Mouse (Mus musculus) hindbrain, embryonic 14.5 days (tissue): Measurements from ENCODE around the gene Hpse2. TPM values are rescaled to one million over a fixed set of nuclear protein-coding genes. Genes with fewer than 3 reads are reported as not detected.

Experiments
- ATAC-seq: fragments of 200-750 bp; cut with Nextera tagmentation; 2 replicates; pipeline ENCODE4 v1.8.0; 2017; ENCODE audit warnings: moderate number of reproducible peaks, mild to moderate bottlenecking, moderate TSS enrichment, moderate library complexity; ENCODE audit not compliant: low FRiP score
- DNase-seq: peaks from one replicate; pipeline ENCODE4 v3.0.0-alpha.2; 2015; ENCODE audit warnings: low spot score
- H3K27ac ChIP-seq: fragments of 300-500 bp; sonication (generic); 2 replicates; pipeline ENCODE4 v1.5.1; 2014; ENCODE audit warnings: mild to moderate bottlenecking, moderate library complexity
- H3K27me3 ChIP-seq: fragments of 300-500 bp; sonication (generic); 2 replicates; pipeline ENCODE4 v1.6.1; 2014; ENCODE audit warnings: mild to moderate bottlenecking, low read length, mixed read lengths; ENCODE audit not compliant: control insufficient read depth, insufficient read depth
- H3K36me3 ChIP-seq: fragments of 300-500 bp; sonication (generic); replicated peaks from 2 replicates; pipeline ENCODE4 v1.6.1; 2014; ENCODE audit not compliant: control insufficient read depth, insufficient read depth
- H3K4me1 ChIP-seq: fragments of 300-500 bp; sonication (generic); replicated peaks from 2 replicates; pipeline ENCODE4 v1.6.1; 2014; ENCODE audit warnings: antibody characterized with exemption, low read length, mixed read lengths; ENCODE audit not compliant: control insufficient read depth, insufficient read depth
- H3K4me2 ChIP-seq: fragments of 300-500 bp; sonication (generic); replicated peaks from 2 replicates; pipeline ENCODE4 v1.6.1; 2014; ENCODE audit warnings: mild to moderate bottlenecking, moderate library complexity
- H3K4me3 ChIP-seq: fragments of 300-500 bp; sonication (generic); replicated peaks from 2 replicates; pipeline ENCODE4 v1.5.1; 2014; ENCODE audit warnings: mild to moderate bottlenecking, low read length
- H3K9ac ChIP-seq: fragments of 300-500 bp; sonication (generic); 2 replicates; pipeline ENCODE4 v1.6.1; 2014
- H3K9me3 ChIP-seq: fragments of 300-500 bp; sonication (generic); 2 replicates; pipeline ENCODE4 v1.6.1; 2016; ENCODE audit warnings: low read length; ENCODE audit not compliant: control insufficient read depth
- WGBS: fragments of 180-500 bp; shearing (Covaris S2); extraction: QIAGEN DNeasy Blood & Tissue Kit; methylation state at CpG from one replicate; pipeline ENCODE4 v1.1.7; 2014; 5-methylcytosine and 5-hydroxymethylcytosine counted together
- polyA plus RNA-seq: library from polyadenylated mRNA; unstranded; fragments of >200 nt; fragmentation: Nextera tagmentation; extraction: Ambion mirVana; gene quantifications from 2 replicates; pipeline ENCODE4 v1.2.1, GENCODE M21; 2014

Hpse2 gene
- polyA plus RNA-seq, 1 experiment from 2014 or later: not detected

DNA sequence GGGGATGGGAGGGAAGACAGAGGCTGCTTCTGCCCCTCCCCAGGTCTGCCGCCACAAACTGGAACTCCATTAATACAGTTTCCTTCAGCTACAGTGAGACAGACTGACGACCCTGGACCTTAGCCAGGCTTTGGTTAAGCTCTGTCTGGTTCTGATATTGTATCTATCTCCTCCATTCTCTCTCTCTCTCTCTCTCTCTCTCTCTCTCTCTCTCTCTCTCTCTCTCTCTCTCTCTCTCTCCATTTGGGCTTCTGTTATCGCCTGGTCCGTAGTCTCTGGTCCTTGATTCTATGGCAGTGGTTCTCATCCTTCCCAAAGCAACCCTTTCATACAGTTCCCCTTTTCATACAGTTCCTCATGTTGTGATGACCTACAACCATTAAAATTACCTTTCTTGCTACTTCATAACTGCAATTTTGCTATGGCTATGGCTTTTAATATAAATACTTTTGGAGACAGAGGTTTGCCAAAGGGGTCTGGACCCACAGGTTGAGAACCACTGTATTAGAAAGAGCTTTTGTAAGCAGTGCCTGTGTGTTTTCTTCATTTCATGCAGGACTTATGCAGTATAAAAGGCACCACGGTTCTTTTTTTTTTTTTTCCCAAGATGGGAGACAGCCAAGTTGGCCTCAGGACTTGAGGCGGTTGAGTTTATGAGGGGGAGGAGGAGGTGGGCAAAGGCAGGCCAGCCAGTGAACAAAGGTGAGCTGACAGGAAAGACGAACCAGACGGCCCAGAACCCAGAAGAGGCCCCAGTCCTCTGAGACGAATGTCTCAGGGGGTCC lies 642.9 kb downstream of the Hpse2 start:
- 66% methylated on average over 9 of the region's 9 CpGs for WGBS
- Histone ChIP-seq H3K4me3 (no peak overlapping the region), H3K4me2 (no peak overlapping the region), H3K36me3 (no peaks in the 10 kb centered on the region), H3K27me3 (no peaks in the 10 kb centered on the region), H3K9ac (no peak overlapping the region), H3K9me3 (no peaks in the 10 kb centered on the region), H3K27ac (no peak overlapping the region), H3K4me1 (peaks cover 13% of the 10 kb centered on the region; the same call in 1 of the 2 replicates)
- ATAC-seq: no peak
- DNase-seq: no peak

- no peaks in the 10 kb centered on the region for H3K36me3 ChIP-seq
- no peak overlapping the region for H3K27ac ChIP-seq
- ATAC-seq: peak; percentile 80
- no peaks in the 10 kb centered on the region for H3K27me3 ChIP-seq
- H3K4me1 ChIP-seq: peaks cover 13% of the 10 kb centered on the region; the same call in 1 of the 2 replicates
- no peak overlapping the region for H3K9ac ChIP-seq
- no peak overlapping the region for H3K4me2 ChIP-seq
- no peaks in the 10 kb centered on the region for H3K9me3 ChIP-seq
- no peak overlapping the region for H3K4me3 ChIP-seq
- WGBS: 23% methylated on average over 4 of the region's 4 CpGs
- peak; percentile 68 for DNase-seq
Measured at GRCm38 (mm10) chr19:42744162-42744586, 644.0 kb downstream of the Hpse2 start.

- Histone ChIP-seq H3K27me3 (no peaks in the 10 kb centered on the region), H3K9ac (0 out of 2 replicates have a peak overlapping the region, but pooled peaks have one; percentile 39), H3K4me2 (peak overlapping the region; percentile 27), H3K27ac (no peak overlapping the region), H3K36me3 (no peaks in the 10 kb centered on the region), H3K4me1 (peaks cover 13% of the 10 kb centered on the region; the same call in 1 of the 2 replicates), H3K9me3 (no peaks in the 10 kb centered on the region), H3K4me3 (no peak overlapping the region)
- WGBS: 24% methylated on average over 16 of the region's 16 CpGs
- DNase-seq (no peak), ATAC-seq (peak; percentile 38; the same call in 1 of the 2 replicates)
Measured at GRCm38 (mm10) chr19:42743261-42743660, 644.9 kb downstream of the Hpse2 start.

- no peaks in the 10 kb centered on the region for H3K27me3 ChIP-seq
- no peak overlapping the region for H3K27ac ChIP-seq
- H3K9me3 ChIP-seq: no peaks in the 10 kb centered on the region
- DNase-seq (no peak), ATAC-seq (no peak)
- 83% methylated on average over 14 of the region's 14 CpGs for WGBS
- H3K36me3 ChIP-seq: no peaks in the 10 kb centered on the region
- no peak overlapping the region for H3K9ac ChIP-seq
- no peak overlapping the region for H3K4me2 ChIP-seq
- H3K4me3 ChIP-seq: no peak overlapping the region
- H3K4me1 ChIP-seq: peaks cover 13% of the 10 kb centered on the region; the same call in 1 of the 2 replicates
Measured at GRCm38 (mm10) chr19:42741884-42742283, 646.3 kb downstream of the Hpse2 start.

DNA sequence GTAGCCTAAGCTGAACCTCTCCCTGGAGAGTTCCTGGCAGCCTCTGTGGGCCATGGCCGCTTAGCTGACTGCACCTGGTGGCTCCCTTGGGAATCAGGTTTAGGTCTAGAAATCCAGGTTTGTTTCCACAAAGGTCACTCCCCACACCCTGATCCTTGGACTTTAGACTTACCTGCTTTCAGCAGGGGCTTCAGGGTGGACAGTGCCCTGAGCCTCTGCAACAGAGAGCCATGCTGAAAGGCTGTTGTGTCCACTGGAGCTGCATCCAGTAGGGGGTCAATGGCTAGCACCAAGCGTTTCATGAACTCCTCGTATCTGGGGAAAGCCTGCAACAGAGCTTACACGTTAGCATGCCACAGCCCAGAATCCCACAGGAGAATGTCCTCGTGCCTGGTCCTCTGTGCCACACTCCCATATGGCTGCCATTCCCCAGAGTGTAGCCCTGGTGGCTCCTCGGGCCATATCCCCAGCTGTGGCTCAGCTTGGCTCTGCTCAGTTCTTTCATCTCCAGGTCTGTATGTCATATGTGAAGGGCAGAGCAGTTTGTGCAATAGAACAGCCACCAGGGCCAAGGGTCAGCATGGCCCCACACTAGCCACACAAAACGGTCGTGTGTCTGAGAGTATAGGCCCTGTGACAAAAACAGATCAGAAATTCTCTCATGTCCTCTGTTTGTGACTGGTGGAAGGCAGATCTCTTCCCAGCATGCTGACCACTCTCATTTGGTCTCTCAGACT lies 647.8 kb downstream of the Hpse2 start:
- no peak for ATAC-seq
- no peak overlapping the region for H3K9ac ChIP-seq
- H3K4me2 ChIP-seq: no peak overlapping the region
- H3K4me1 ChIP-seq: peaks cover 13% of the 10 kb centered on the region; the same call in 1 of the 2 replicates
- H3K27me3 ChIP-seq: no peaks in the 10 kb centered on the region
- DNase-seq: no peak
- H3K9me3 ChIP-seq: no peaks in the 10 kb centered on the region
- no peak overlapping the region for H3K4me3 ChIP-seq
- 67% methylated on average over 8 of the region's 8 CpGs for WGBS
- no peak overlapping the region for H3K27ac ChIP-seq
- H3K36me3 ChIP-seq: no peaks in the 10 kb centered on the region

DNA sequence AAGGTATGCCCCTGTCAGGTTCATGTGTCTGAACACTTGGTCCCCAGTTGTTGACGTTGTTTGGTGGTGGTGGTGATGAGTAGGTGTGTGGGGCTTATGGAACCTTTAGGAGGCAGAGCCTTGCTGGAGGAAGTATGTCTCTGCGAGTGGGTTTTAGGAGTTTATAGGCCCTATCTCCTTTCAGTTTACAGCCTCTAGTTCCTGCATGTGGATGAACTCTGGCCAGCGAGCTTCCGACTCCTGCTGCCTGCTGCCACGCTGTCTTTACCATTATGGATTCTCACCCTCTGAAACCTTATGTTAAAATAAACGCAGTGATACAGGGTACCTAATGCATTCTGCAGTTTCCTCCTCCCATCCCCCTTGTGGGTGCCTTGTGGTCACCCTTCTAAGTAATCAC lies 648.4 kb downstream of the Hpse2 start:
- Histone ChIP-seq H3K4me1 (peaks cover 13% of the 10 kb centered on the region; the same call in 1 of the 2 replicates), H3K4me2 (no peak overlapping the region), H3K9ac (no peak overlapping the region), H3K27me3 (no peaks in the 10 kb centered on the region), H3K27ac (no peak overlapping the region), H3K9me3 (no peaks in the 10 kb centered on the region), H3K36me3 (no peaks in the 10 kb centered on the region), H3K4me3 (no peak overlapping the region)
- 93% methylated on average over 6 of the region's 6 CpGs for WGBS
- no peak for ATAC-seq
- no peak for DNase-seq

- WGBS: 67% methylated on average over 9 of the region's 9 CpGs
- H3K9me3 ChIP-seq: no peaks in the 10 kb centered on the region
Measured at GRCm38 (mm10) chr19:42737753-42738152, 650.4 kb downstream of the Hpse2 start.

More at GRCm38 (mm10) chr19:42737753-42738152, 650.4 kb downstream of the Hpse2 start:
- ATAC-seq (no peak), DNase-seq (no peak)
- no peak overlapping the region for H3K4me2 ChIP-seq
- no peaks in the 10 kb centered on the region for H3K36me3 ChIP-seq
- H3K4me3 ChIP-seq: no peak overlapping the region
- H3K4me1 ChIP-seq: no peaks in the 10 kb centered on the region
- no peak overlapping the region for H3K9ac ChIP-seq
- no peaks in the 10 kb centered on the region for H3K27me3 ChIP-seq
- H3K27ac ChIP-seq: no peak overlapping the region
